Mouse (Mus musculus) hindbrain, embryonic 15.5 days (tissue): Measurements from ENCODE around the gene Rad50. TPM values are rescaled to one million over a fixed set of nuclear protein-coding genes. Genes with fewer than 3 reads are reported as not detected.

Experiments
- ATAC-seq: fragments of 200-750 bp; cut with Nextera tagmentation; 2 replicates; pipeline ENCODE4 v1.8.0; 2017; ENCODE audit warnings: low read depth, moderate number of reproducible peaks, moderate TSS enrichment; ENCODE audit not compliant: low FRiP score
- H3K27ac ChIP-seq: fragments of 300-500 bp; sonication (generic); replicated peaks from 2 replicates; pipeline ENCODE4 v1.5.1; 2015; ENCODE audit warnings: mild to moderate bottlenecking, inconsistent platforms
- H3K27me3 ChIP-seq: fragments of 300-500 bp; sonication (generic); 2 replicates; pipeline ENCODE4 v1.6.1; 2015; ENCODE audit warnings: control low read depth, inconsistent platforms
- H3K36me3 ChIP-seq: fragments of 300-500 bp; sonication (generic); 2 replicates; pipeline ENCODE4 v1.6.1; 2015; ENCODE audit warnings: control low read depth, inconsistent platforms
- H3K4me1 ChIP-seq: fragments of 300-500 bp; sonication (generic); replicated peaks from 2 replicates; pipeline ENCODE4 v1.6.1; 2015; ENCODE audit warnings: control low read depth, inconsistent platforms
- H3K4me2 ChIP-seq: fragments of 300-500 bp; sonication (generic); 2 replicates; pipeline ENCODE4 v1.6.1; 2015; ENCODE audit warnings: moderate library complexity, mild to moderate bottlenecking, inconsistent platforms
- H3K4me3 ChIP-seq: fragments of 300-500 bp; sonication (generic); 2 replicates; pipeline ENCODE4 v1.5.1; 2015; ENCODE audit warnings: mild to moderate bottlenecking, inconsistent platforms
- H3K9ac ChIP-seq: fragments of 300-500 bp; sonication (generic); 2 replicates; pipeline ENCODE4 v1.6.1; 2015; ENCODE audit warnings: inconsistent platforms
- H3K9me3 ChIP-seq: fragments of 300-500 bp; sonication (generic); 2 replicates; pipeline ENCODE4 v1.6.1; 2016; ENCODE audit warnings: control low read depth, inconsistent platforms
- WGBS: fragments of 180-500 bp; shearing (Covaris S2); methylation state at CpG from one replicate; pipeline ENCODE4 v1.1.7; 2015; 5-methylcytosine and 5-hydroxymethylcytosine counted together
- polyA plus RNA-seq: library from polyadenylated mRNA; unstranded; fragments of >200 nt; fragmentation: Nextera tagmentation; extraction: Ambion mirVana; gene quantifications from 2 replicates; pipeline ENCODE4 v1.2.1, GENCODE M21; 2015

Gene Rad50
- polyA plus RNA-seq, 1 experiment from 2014 or later: 12.2 TPM

GRCm38 (mm10) chr11:53651441-53651840 is 55.7 kb downstream of the Rad50 start:
- Histone ChIP-seq H3K4me2 (no peak overlapping the region), H3K36me3 (peaks cover 11% of the 10 kb centered on the region), H3K4me3 (no peak overlapping the region), H3K27ac (no peak overlapping the region), H3K27me3 (no peaks in the 10 kb centered on the region), H3K9me3 (no peaks in the 10 kb centered on the region), H3K9ac (no peak overlapping the region), H3K4me1 (no peaks in the 10 kb centered on the region)
- no peak for ATAC-seq
- WGBS: 93% methylated on average over 4 of the region's 4 CpGs

- Histone ChIP-seq H3K27ac (no peak overlapping the region), H3K36me3 (no peaks in the 10 kb centered on the region), H3K4me1 (no peaks in the 10 kb centered on the region), H3K4me2 (no peak overlapping the region), H3K9me3 (no peaks in the 10 kb centered on the region), H3K4me3 (no peak overlapping the region), H3K27me3 (no peaks in the 10 kb centered on the region), H3K9ac (no peak overlapping the region)
- ATAC-seq: no peak
- 76% methylated on average over 5 of the region's 5 CpGs for WGBS
Observed at GRCm38 (mm10) chr11:53644017-53644416, 63.1 kb downstream of the Rad50 start.

DNA sequence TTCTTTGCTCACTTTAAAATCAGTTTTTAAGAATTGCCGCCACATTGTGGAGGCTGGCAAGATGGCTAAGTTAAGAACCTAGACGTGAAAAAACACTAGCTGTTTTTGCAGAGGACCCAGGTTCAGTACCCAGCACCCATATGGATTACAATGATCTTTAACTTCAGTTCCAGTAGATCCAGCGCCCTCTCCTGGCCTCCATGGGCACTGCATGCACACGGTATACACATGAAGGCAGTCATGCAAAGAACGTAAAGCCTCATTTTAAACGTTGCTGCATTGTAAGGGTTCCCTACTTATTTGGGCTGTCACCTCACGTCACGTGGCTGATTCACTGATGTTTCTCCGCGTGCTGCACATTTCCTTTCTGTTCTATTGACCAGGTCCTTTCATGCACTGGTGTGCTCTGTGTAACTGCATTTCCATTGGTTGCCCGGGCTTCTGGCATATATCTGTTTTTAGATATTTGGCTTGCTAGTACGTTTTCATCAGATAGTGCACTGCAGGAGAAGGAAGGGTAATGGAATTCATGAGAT is 64.3 kb downstream of the Rad50 start:
- no peak overlapping the region for H3K9ac ChIP-seq
- H3K9me3 ChIP-seq: no peaks in the 10 kb centered on the region
- no peaks in the 10 kb centered on the region for H3K4me1 ChIP-seq
- no peak overlapping the region for H3K4me2 ChIP-seq
- H3K4me3 ChIP-seq: no peak overlapping the region
- peaks cover under 1% of the 10 kb centered on the region; the same call in 1 of the 2 replicates for H3K27me3 ChIP-seq
- ATAC-seq: no peak
- H3K36me3 ChIP-seq: no peaks in the 10 kb centered on the region
- 79% methylated on average over 12 of the region's 12 CpGs for WGBS
- no peak overlapping the region for H3K27ac ChIP-seq

DNA sequence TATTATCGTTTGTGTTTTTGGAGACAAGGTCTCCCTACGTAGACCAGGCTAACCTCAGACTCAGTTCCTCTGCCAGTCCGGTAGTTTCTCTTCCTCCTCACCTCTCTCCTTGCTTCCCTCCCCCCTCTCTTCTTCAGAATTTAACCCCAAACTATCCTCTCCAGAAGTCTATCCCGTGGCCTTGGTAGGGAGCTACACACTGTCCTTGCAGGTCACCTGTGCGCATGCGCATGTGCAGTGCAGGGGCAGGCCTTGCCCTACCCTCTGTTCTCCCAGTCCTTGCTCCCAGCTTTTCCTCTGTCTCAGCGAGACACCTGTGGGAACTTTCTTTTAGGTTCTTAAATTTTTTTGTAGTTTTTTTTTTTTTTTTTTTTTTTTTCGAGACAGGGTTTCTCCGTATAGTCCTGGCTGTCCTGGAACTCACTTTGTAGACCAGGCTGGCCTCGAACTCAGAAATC is 69.3 kb downstream of the Rad50 start:
- peaks cover 13% of the 10 kb centered on the region; the same call in 1 of the 2 replicates for H3K27me3 ChIP-seq
- H3K9me3 ChIP-seq: no peaks in the 10 kb centered on the region
- H3K27ac ChIP-seq: no peak overlapping the region
- ATAC-seq: no peak
- no peak overlapping the region for H3K4me3 ChIP-seq
- H3K9ac ChIP-seq: no peak overlapping the region
- 81% methylated on average over 10 of the region's 10 CpGs for WGBS
- H3K4me2 ChIP-seq: no peak overlapping the region
- peaks cover 13% of the 10 kb centered on the region for H3K4me1 ChIP-seq
- H3K36me3 ChIP-seq: no peaks in the 10 kb centered on the region

- Histone ChIP-seq H3K4me2 (no peak overlapping the region; the same call in 1 of the 2 replicates), H3K36me3 (no peaks in the 10 kb centered on the region), H3K9me3 (no peaks in the 10 kb centered on the region), H3K27me3 (peaks cover 13% of the 10 kb centered on the region; the same call in 1 of the 2 replicates), H3K4me3 (no peak overlapping the region), H3K4me1 (peaks cover 13% of the 10 kb centered on the region), H3K27ac (no peak overlapping the region), H3K9ac (no peak overlapping the region)
- WGBS: 21% methylated on average over 21 of the region's 21 CpGs
- ATAC-seq: no peak
Observed at GRCm38 (mm10) chr11:53637046-53637802, 69.9 kb downstream of the Rad50 start.

DNA sequence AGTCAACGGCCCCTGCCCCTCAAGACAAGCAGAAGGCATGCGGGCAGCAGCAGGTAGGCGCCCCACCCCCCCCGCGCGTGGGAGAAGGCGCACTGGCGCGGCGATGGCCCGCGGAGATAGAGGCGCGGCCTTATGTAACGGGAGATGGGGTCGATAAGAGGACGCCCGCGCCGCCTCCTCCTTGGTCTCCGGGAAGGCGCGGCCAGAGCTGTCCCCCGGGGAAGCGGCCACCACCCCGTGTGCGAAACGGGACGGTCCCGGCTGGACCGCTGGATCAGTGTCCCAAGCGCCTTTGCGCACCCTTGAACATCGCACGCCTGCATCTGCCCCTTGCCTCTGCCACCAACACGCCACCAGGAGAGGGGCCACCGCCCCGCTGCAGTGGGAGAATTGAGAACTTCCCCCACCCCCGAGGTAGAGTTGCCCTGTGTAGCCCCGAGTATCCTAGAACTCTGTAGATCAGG is 70.9 kb downstream of the Rad50 start:
- Histone ChIP-seq H3K9me3 (no peaks in the 10 kb centered on the region), H3K4me3 (peak overlapping the region; percentile 37), H3K36me3 (no peaks in the 10 kb centered on the region), H3K27ac (no peak overlapping the region), H3K9ac (peak overlapping the region; percentile 26), H3K4me1 (peaks cover 13% of the 10 kb centered on the region), H3K27me3 (peaks cover 13% of the 10 kb centered on the region; the same call in 1 of the 2 replicates), H3K4me2 (peak overlapping the region; percentile 87)
- ATAC-seq: no peak
- WGBS: 2% methylated on average over 37 of the region's 40 CpGs

DNA sequence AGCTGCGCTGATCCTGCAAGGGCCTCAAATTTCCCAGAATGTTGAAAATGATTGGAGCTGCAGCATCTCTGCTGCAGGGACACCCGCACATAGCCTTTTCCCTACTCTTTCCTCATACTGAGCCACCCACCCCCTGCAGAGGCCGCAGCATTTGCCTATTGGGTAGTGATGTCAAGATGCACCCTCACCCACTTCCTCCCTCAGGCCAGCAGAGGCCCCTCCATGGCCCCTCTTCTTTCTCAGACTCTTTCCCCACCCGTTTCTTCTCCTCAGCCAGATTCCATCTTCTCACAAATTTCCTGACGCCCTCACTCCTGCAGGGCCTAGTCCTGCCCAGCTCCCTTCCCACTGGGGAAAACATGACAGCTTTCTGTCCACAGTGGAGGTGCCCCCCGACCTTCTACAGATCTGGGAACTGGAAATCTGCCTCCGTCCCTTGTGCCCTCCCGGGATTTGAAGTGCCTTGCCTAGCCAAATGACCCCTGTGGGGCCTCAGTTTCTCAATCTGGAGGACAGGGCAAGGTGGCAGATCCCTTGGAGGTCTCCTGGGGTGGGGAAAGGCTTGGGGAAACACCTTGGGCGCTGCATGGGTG is 71.4 kb downstream of the Rad50 start:
- Histone ChIP-seq H3K9ac (peak overlapping the region; percentile 26; the same call in 1 of the 2 replicates), H3K4me3 (peak overlapping the region; percentile 37)
- 39% methylated on average over 9 of the region's 9 CpGs for WGBS

DNA sequence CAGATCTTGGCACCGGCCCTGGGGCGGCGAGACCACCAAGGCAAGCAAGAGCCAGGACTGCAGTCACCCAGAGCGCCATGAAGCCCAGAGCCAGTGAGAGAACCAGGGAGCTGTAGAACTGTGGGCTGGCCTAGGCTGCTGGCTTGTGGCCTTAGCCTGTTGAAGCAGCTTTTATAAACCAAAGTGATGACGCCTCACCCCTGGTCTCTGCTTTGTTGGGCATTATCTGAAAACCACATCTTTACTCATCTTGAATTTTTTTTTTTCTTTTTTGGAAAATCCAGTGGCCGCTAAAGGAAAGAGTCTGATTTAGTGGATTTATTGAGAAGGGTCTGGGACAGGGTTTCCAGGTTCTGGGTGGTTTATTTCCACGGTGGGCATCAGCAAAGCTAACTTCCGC is 72.6 kb downstream of the Rad50 start, which contains the start of gene Il13:
Il13 (minus strand) TSS at position 147 of the 400 bp plus-strand sequence.
- no peak within 1 kb of the TSS for H3K27ac ChIP-seq
- no peak within 1 kb of the TSS for H3K9ac ChIP-seq
- H3K27me3 ChIP-seq: peaks cover 13% of the 10 kb centered on the region; the same call in 1 of the 2 replicates
- no peak within 1 kb of the TSS for H3K4me3 ChIP-seq
- H3K36me3 ChIP-seq: no peaks in the 10 kb centered on the region
- no peaks in the 10 kb centered on the region for H3K9me3 ChIP-seq
- WGBS: 93% methylated on average over 8 of the region's 8 CpGs
- peaks cover 13% of the 10 kb centered on the region for H3K4me1 ChIP-seq
- no peak within 1 kb of the TSS for H3K4me2 ChIP-seq
- no peak for ATAC-seq

More for the DNA sequence above, 71.4 kb downstream of the Rad50 start:
- ATAC-seq: no peak
- Histone ChIP-seq H3K27ac (no peak overlapping the region), H3K27me3 (peaks cover 13% of the 10 kb centered on the region; the same call in 1 of the 2 replicates), H3K36me3 (no peaks in the 10 kb centered on the region), H3K4me2 (peak overlapping the region; percentile 87), H3K9me3 (no peaks in the 10 kb centered on the region), H3K4me1 (peaks cover 13% of the 10 kb centered on the region)

GRCm38 (mm10) chr11:53633644-53634043 is 73.5 kb downstream of the Rad50 start:
- Histone ChIP-seq H3K36me3 (no peaks in the 10 kb centered on the region), H3K4me2 (no peak overlapping the region), H3K27me3 (peaks cover 13% of the 10 kb centered on the region; the same call in 1 of the 2 replicates), H3K9ac (no peak overlapping the region), H3K4me3 (no peak overlapping the region), H3K27ac (no peak overlapping the region), H3K9me3 (no peaks in the 10 kb centered on the region), H3K4me1 (peaks cover 13% of the 10 kb centered on the region)
- ATAC-seq: no peak
- WGBS: 85% methylated on average over 7 of the region's 7 CpGs

GRCm38 (mm10) chr11:53632122-53632733 is 74.9 kb downstream of the Rad50 start:
- H3K27me3 ChIP-seq: peaks cover 7% of the 10 kb centered on the region; the same call in 1 of the 2 replicates
- ATAC-seq: no peak
- peaks cover 11% of the 10 kb centered on the region for H3K4me1 ChIP-seq
- no peak overlapping the region for H3K4me2 ChIP-seq
- H3K36me3 ChIP-seq: no peaks in the 10 kb centered on the region
- H3K4me3 ChIP-seq: no peak overlapping the region
- 73% methylated on average over 14 of the region's 14 CpGs for WGBS
- H3K27ac ChIP-seq: no peak overlapping the region
- H3K9me3 ChIP-seq: no peaks in the 10 kb centered on the region
- no peak overlapping the region for H3K9ac ChIP-seq

DNA sequence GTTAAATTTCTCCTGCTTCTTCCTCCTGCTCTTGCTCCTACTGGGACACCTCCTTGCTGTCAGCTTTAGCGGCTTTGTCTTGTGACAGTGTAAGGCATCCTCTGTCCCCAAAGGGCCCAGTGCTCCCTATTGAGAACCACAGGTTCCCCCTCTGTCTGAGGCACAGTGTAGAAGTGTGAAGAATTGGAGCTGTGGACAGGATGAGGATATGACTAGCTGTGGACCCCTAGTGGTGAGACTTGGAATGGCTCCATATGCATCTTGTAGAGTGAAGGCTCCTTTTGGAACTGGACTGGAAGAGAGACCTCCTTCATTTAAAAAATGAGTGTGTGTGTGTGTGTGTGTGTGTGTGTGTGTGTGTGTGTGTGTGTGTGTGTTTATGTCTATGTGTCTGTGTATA is 79.3 kb downstream of the Rad50 start:
- Histone ChIP-seq H3K27me3 (no peaks in the 10 kb centered on the region), H3K4me1 (no peaks in the 10 kb centered on the region), H3K4me2 (no peak overlapping the region), H3K4me3 (no peak overlapping the region), H3K27ac (no peak overlapping the region), H3K9ac (no peak overlapping the region), H3K36me3 (no peaks in the 10 kb centered on the region), H3K9me3 (no peaks in the 10 kb centered on the region)
- ATAC-seq: 0 out of 2 replicates have a peak, but pooled peaks have one; percentile 23
- WGBS: 25% methylated on average over 1 of the region's 1 CpGs
